Mouse (Mus musculus): ENCODE measurements around the gene Edc3.

Gene Edc3

GRCm38 (mm10) chr9:57761563-57762551 is 53.5 kb downstream of the Edc3 start:
- DNase-seq (ENCODE audit: low spot score): no peak

GRCm38 (mm10) chr9:57762563-57762991 is 54.2 kb downstream of the Edc3 start:
- peak; percentile 66 for DNase-seq (ENCODE audit: low spot score)

DNA sequence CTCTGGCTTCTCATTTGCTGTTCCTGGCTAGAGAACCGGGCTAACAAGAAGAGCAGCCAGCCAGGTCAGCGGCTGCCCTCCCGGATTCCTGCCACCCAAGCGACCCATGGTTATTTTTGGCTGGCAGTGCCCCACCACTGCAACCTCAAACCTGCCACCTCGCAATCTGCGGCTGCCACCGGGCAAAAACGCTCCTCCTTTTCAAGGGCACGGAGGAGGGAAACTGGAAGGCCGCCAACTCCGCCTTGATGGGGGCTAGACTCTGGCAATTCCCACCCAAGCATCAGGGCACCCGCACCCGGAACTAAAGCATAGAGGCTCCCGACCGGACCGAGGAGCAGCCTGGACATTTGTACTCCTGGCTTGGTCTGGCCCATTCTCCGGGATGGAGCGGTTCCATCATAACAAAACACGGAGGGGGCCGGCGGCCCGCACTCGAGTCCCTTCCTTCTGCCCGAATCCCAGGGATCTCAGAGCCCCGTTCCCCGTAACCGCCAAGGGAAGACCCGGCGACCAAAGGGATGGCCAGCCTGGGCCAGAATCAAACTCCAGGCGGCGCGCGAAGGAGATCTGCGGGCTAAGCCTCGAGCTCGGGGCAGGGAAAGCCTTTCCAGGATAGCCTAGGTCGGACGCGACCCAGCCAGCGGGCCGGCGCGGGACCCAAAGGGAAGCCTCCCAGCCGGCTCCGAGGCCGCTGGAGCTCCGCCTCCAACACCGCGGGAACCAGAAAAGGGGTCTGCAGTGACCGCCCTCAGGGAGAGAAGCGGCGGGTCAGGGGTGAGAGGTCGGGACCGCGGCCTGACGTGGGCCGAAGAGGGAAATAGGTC is 56.0 kb downstream of the Edc3 start:
- peak; percentile 75 for DNase-seq (ENCODE audit: low spot score)

DNA sequence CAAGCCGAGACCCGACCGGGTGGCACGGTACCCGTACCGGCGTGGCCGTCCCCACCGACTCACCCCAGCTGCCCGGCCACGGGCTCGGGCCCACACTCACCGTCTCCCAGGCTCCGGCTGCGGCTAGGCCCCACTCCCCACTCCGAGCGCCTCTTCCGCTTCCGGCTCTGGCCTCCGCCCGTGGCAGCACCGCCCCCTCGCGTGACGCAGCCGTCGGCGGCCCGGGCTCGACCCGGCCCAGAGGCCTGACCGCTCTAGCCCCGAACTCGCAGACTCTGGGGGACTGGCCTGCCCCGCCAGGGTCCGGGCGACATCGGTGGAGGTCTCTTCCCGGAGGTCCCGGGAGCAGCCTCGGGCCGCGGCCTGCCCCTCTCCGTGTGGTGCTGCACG is 56.6 kb downstream of the Edc3 start:
- DNase-seq (ENCODE audit: low spot score): peak; percentile 97

DNA sequence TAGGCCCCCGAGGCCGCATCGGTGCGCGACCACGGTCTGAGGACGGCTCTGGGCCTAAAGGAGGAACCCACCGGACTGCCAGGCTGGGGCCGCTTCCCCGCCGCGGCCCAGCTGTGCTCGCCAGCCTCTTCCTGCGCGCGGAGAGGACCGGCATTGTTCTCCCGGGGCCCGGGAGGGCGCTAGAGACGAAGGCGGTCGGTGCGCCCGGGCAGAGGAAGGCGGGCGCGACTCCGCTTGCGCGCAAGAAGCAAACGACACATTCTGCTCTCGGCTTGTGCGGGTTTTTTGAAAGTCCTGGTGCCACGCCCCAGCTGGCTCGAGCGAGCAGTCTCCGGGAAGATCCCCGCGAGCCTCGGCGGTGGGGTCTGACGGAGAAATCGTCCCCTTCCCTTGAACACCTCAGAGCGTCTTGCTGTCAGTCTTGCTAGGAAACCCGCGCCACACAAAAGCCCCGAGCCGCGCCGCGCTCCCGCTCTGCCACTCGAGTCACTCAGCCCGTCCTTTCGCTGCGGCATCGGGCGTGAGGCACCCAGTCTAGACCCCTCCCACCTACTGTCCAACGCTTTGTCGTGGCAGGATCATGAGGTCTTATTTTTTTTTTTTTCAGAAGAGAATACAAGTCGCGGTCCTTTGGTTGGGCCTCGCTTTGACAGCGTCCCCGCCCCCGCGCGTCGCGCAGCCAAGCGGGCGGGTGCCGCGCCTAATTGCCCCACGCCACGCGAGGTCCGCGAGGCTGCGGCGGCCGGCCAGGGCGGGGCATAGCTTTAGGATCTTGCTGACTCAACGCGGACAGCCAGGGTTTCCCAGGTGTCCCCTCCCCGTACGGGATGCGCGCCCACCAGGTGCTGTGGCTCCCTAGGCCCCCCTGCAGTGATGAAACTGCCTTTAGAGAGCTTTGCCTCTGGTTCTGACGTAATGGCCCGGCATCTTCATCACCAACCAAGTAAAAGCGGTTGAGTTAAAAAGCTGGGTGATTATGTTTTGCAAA is 57.3 kb downstream of the Edc3 start, which contains the start of gene Clk3:
TSS of gene Clk3 (minus strand) at position 497 of the 988 bp plus-strand sequence.
- DNase-seq (ENCODE audit: low spot score): peak; percentile 75

- no peak for DNase-seq (ENCODE audit: low spot score)
These were observed 58.1 kb downstream of the Edc3 start for GRCm38 (mm10) chr9:57766431-57766830.

- no peak for DNase-seq (ENCODE audit: low spot score)
These were observed 58.9 kb downstream of the Edc3 start for GRCm38 (mm10) chr9:57767231-57767630.

- DNase-seq (ENCODE audit: low spot score): no peak
These were observed 61.3 kb downstream of the Edc3 start for GRCm38 (mm10) chr9:57769539-57770069.

DNA sequence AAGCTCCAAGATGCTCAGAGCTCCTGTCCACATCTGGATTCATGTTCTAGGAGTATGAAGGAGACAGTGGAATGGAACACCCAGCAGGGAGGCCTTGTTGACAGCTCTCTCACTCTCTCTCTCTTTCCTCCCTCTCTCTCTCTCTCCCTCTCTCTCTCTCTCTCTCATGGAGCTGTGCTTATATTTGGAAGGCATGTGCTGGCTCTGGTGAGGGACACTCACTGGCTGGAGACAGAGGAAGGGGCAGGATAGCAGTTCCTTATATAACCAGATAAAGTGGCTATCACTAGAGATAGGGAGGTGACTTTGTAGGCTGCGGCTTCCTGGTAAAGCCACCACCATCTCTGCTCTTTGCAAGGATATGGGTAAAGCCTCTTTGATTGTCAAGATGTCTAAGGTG is 61.9 kb downstream of the Edc3 start:
- no peak for DNase-seq (ENCODE audit: low spot score)

GRCm38 (mm10) chr9:57770836-57771235 is 62.5 kb downstream of the Edc3 start:
- no peak for DNase-seq (ENCODE audit: low spot score)

DNA sequence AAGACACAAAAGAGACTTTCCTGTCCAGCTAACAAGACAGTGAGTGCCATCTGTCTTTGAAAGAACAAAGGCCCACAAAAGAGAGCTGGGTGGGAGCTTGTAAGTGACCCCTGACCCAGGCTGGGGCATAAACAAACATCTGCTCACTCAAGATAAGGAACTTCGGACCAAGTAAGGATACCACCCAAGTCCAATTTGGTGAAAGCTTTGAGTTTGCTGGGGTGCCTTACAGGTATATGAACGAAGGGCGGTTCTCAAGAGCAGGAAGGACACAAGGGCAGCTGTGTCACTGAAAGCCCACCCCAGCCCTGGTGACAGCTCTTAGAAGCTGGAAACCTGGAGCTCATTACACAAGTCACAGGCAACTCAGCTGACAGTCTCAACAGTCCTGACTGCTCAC is 65.4 kb downstream of the Edc3 start:
- DNase-seq (ENCODE audit: low spot score): no peak

DNA sequence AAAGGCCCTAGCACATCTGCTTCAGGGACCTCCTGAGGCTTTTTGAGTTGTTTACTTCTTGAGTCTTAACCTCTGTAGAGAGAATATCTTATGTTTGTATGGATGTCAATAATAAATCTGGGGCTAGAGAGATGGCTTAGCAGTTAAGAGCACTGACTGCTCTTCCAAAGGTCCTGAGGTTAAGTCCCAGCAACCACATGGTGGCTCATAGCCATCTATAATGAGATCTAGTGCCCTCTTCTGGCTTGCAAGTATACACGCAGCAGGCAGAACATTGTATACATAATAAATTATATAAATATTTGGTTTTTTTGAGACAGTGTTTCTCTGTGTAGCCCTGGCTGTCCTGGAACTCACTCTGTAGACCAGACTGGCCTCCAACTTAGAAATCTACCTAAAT is 65.8 kb downstream of the Edc3 start:
- no peak for DNase-seq (ENCODE audit: low spot score)

GRCm38 (mm10) chr9:57775026-57775425 is 66.7 kb downstream of the Edc3 start:
- DNase-seq (ENCODE audit: low spot score): no peak

DNA sequence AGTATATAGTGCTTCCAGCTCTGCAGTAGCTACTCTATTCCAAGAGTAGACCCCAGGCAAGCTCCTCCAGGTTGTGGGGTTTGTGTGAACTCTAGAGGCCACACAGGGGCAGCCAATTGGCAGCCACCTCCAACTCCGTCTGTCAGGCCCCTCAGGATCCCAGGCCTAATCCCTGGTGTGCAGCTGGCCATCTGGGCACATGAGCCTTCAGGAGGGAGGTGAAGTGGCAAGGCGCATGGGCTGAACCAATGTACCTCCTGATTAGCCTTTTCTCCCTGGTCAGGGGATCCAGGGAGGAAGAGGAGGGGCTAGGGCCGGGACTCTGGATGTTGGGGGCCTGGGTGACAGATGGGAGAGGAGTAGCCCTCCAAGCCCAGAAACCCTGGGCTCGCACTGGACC is 67.4 kb downstream of the Edc3 start:
- no peak for DNase-seq (ENCODE audit: low spot score)

DNA sequence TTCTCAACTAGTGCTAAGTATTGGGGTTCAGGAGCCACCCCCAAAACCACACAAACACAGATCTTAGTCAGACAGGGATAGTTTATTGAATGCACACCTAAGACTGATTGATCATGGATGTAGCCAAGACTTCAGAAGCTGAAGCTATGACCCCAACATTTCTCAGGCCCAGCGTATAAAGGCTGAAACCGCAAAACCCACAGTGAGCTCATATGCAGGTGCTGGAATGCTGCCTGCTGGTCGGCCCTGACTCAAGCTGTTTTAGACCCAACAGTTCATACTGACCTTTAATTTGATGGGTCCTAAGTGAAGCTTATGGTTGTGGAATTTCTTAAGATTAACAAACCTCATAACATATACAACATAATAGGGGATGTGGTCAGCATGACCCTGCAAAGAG is 74.3 kb downstream of the Edc3 start:
- no peak for DNase-seq (ENCODE audit: low spot score)

DNA sequence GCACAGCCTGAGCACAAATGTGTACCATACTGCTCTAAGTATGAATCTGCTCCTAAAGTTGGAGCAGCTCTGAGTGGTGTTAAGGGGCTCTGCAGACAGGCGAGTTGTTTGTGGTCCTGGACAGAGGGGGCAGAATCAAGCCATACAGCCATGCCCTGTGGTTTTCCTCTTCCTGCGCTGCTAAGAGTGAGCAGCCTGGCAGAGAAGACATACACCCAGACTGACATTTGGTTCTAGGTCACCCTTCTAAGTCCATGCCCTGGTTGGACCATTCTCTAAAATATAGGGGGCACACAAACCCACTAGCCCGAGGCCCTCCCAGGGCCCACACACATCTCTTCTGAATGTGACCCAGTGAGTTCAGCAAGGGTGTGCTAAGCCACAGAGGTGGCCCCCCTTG is 81.4 kb downstream of the Edc3 start:
- no peak for DNase-seq (ENCODE audit: low spot score)

DNA sequence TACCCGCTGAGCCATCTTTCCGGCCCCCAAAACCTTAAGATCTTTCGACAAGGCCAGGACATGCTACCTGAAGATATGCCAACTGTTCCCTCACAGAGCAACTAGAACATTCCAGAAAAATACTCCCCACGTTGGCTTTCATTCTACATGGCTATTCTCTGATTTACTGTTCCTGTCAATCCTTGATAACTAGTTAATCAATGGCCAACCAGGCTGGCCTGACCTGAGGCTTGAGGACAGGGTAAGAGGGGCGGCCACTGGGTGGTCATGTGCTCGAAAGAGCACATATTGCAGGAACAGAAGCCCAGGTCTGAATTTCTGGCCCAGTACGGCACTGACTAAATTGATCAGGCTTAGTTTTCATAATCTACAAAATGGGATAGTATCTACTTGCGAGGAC is 89.1 kb downstream of the Edc3 start:
- no peak for DNase-seq (ENCODE audit: low spot score)

GRCm38 (mm10) chr9:57798725-57799253 is 90.4 kb downstream of the Edc3 start:
- no peak for DNase-seq (ENCODE audit: low spot score)

GRCm38 (mm10) chr9:57800325-57800975 is 92.1 kb downstream of the Edc3 start:
- DNase-seq (ENCODE audit: low spot score): no peak
